Mouse (Mus musculus) cerebellum, adult 9-10 months (tissue): ENCODE measurements around the gene Olfr988.
"Not testable (repeated sequence)": the region's sequence is repeated elsewhere in the genome, so short reads cannot be mapped to it uniquely, and the experiment has no call there.

Experiments
- DNase-seq: peaks from one replicate; pipeline ENCODE4 v3.0.0; 2022

Olfr988 gene

DNA sequence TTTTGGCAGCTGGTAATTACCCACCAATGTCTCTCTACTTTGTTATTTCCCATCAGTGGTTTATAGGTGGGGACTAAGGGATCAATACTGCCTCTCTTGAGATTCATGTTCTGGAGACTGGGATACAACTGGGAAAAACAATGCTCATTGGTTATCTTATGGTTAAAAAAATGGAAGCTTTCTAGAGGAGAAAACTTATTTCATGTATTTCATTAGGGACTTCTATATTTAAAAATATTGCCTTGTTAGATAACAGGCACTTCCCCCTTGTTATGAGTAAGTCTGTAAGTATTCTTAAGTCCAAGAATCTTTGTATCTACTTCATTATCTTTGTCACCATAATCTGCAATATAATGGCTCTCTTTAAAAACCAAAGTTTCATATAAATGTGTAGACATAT is at the start of gene Olfr988:
Gene Olfr988, minus strand, starts transcription at position 101 of the 400 bp plus-strand sequence.
- DNase-seq: not testable (repeated sequence)

DNA sequence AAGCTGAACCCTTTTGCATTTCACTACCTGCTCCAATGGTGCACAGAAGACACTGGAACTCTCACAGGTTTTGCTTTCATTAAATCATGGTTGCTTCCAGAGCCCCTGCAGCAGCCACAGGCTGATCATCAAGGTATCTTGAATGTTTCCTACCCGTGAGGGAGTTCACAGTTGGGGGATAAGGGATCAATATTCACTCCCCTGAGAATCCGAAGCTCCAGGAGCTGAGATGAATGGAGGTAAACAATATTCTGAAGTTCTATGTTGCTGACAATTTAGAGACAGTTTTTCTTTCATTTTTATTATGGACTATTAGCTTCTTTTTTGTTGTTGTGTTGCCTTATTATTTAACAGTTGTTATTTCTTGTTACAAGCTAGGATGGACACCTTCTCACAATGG is 46.3 kb upstream of the Olfr988 start, which contains the start of gene Olfr992:
Gene Olfr992, minus strand, starts transcription at position 101 of the 400 bp plus-strand sequence.
- no peak for DNase-seq

GRCm38 (mm10) chr2:85339972-85340371 is 23.1 kb downstream of the Olfr988 start:
- no peak for DNase-seq

DNA sequence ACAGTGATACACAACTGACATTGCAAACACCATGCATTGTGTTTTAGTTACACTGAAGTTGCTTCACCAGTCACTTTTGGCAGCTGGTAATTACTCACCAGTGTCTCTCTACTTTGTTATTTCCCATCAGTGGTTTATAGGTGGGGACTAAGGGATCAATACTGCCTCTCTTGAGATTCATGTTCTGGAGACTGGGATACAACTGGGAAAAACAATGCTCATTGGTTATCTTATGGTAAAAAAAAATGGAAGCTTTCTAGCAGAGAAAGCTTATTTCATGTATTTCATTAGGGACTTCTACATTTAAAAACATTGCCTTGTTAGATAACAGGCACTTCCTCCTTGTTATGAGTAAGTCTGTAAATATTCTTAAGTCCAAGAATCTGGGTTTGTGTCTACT is 23.8 kb downstream of the Olfr988 start, which contains the start of gene Olfr987:
Gene Olfr987, minus strand, starts transcription at position 101 of the 400 bp plus-strand sequence.
- DNase-seq: not testable (repeated sequence)

DNA sequence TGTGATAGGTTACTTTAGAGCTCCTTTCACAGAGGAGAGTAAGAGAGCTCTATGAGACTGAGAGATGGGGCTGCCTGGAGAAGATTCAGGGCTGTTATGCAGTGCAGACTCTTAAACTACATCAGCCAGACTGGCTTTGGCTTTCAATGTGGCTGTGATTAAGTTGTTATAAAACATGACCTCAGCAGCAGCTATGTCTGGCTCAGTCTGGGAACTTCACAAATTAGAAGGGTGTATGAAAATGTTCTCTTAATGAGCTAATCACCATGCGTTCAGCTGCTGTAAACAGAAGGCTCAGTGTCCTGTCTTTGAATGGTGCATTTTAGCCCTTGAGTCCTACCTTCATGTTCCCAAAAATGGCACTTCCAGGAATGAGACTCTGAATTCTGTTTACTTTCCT is 43.9 kb downstream of the Olfr988 start:
- no peak for DNase-seq
